Mouse (Mus musculus) G1E (cell line): ENCODE data around the gene Tnks1bp1. TPM values are rescaled to one million over a fixed set of nuclear protein-coding genes. Genes with fewer than 3 reads are reported as not detected.

Source experiments
- ATAC-seq: 2 replicates; pipeline ENCODE4 v1.8.0; 2016; ENCODE audit warnings: mild to moderate bottlenecking; ENCODE audit not compliant: insufficient number of reproducible peaks, poor library complexity, low FRiP score, severe bottlenecking; ENCODE audit errors: extremely low read depth
- DNase-seq: peaks from one replicate; pipeline ENCODE4 v3.0.0; 2012; ENCODE audit warnings: low spot score
- H3K27me3 ChIP-seq: 2 replicates; pipeline ENCODE4 v1.6.1; 2012; ENCODE audit warnings: mild to moderate bottlenecking, low read length, inconsistent platforms; ENCODE audit not compliant: insufficient read depth
- H3K36me3 ChIP-seq: replicated peaks from 2 replicates; pipeline ENCODE3; 2012; ENCODE audit warnings: mild to moderate bottlenecking, inconsistent platforms
- H3K4me1 ChIP-seq: 2 replicates; pipeline ENCODE4 v1.6.1; 2012; ENCODE audit warnings: low read depth, low read length, inconsistent platforms, mixed read lengths; ENCODE audit not compliant: insufficient read depth
- H3K4me3 ChIP-seq: 2 replicates; pipeline ENCODE4 v1.5.1; 2012; ENCODE audit warnings: low read depth, mild to moderate bottlenecking, inconsistent platforms, low read length, moderate library complexity, mixed read lengths
- H3K9me3 ChIP-seq: replicated peaks from 2 replicates; pipeline ENCODE4 v1.6.1; 2012; ENCODE audit warnings: inconsistent platforms
- CTCF ChIP-seq: IDR thresholded peaks from 2 replicates; pipeline ENCODE4 v1.5.1; 2012; ENCODE audit warnings: low read depth, low read length, inconsistent platforms, mixed read lengths
- GATA1 ChIP-seq: IDR thresholded peaks from 2 replicates; pipeline ENCODE4 v1.6.1; 2012; ENCODE audit warnings: borderline replicate concordance, low read length, inconsistent platforms, mixed read lengths
- GATA2 ChIP-seq: IDR thresholded peaks from 2 replicates; pipeline ENCODE4 v1.6.1; 2012; ENCODE audit warnings: low read depth, low read length, inconsistent platforms, borderline replicate concordance
- POLR2AphosphoS5 ChIP-seq: IDR thresholded peaks from 2 replicates; pipeline ENCODE4 v1.6.1; 2012; ENCODE audit warnings: low read depth, low read length, inconsistent platforms; ENCODE audit not compliant: insufficient replicate concordance
- TAL1 ChIP-seq: conservative IDR thresholded peaks from 2 replicates; pipeline ENCODE4 v1.6.1; 2012; ENCODE audit warnings: low read depth, low read length, inconsistent platforms, mixed read lengths
- polyA plus RNA-seq: library from polyadenylated mRNA; stranded (reverse); fragments of >175 nt; gene quantifications from 2 replicates; pipeline ENCODE4 v1.2.3, GENCODE M21; 2012
- total RNA-seq, 2 experiments: library from RNA; stranded (forward) in 1 of 2; stranded (reverse) in 1 of 2; fragments of 200-1000 nt in 1 of 2; fragments of >200 nt in 1 of 2; fragmentation: Nextera tagmentation in 1 of 2; gene quantifications; 2 replicates each; pipeline ENCODE4 v1.2.3; 2014 to 2017

The Tnks1bp1 gene
- total and polyA plus RNA-seq, 3 experiments, result 1.7 to 5.7 (median 3.0) TPM

- Histone ChIP-seq H3K4me3 (peak overlapping the region; percentile 71), H3K27me3 (peaks cover 6% of the 10 kb centered on the region; the same call in 1 of the 2 replicates), H3K36me3 (peaks cover 54% of the 10 kb centered on the region), H3K9me3 (no peaks in the 10 kb centered on the region), H3K4me1 (peaks cover 55% of the 10 kb centered on the region)
- TF ChIP-seq TAL1, result no peak
- no peak for TF ChIP-seq GATA1
- TF ChIP-seq CTCF, result no peak
- TF ChIP-seq POLR2AphosphoS5, result no peak
- ATAC-seq (peak; percentile 22; the same call in 1 of the 2 replicates), DNase-seq (peak; percentile 63)
Observed at GRCm38 (mm10) chr2:85048168-85048751, 438 bp downstream of the Tnks1bp1 start.

DNA sequence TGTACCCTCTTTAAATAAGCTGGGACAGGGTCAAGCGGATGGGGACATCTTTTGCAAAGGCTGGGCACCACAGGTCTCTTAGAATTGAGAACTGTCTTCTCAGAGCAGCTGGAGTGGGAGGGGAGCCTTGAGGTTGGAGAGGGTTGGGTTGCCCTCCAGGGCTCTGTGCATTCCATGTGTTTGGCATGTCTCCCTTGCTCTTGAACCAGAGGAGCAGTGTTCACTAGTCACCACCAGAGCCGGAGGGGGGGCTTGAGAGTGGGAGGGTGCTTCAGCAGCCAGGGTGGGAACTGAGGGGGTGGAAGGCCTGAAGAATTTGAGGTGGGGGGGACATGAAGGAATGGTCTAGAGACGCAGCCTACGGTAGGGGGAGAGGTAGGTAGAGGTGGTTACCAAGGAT is 1.5 kb downstream of the Tnks1bp1 start:
- Histone ChIP-seq H3K4me1 (peaks cover 47% of the 10 kb centered on the region), H3K36me3 (peaks cover 47% of the 10 kb centered on the region), H3K4me3 (no peak overlapping the region), H3K9me3 (no peaks in the 10 kb centered on the region), H3K27me3 (peaks cover 6% of the 10 kb centered on the region; the same call in 1 of the 2 replicates)
- DNase-seq (no peak), ATAC-seq (no peak)
- no peak for TF ChIP-seq CTCF
- TF ChIP-seq POLR2AphosphoS5, result no peak
- TF ChIP-seq GATA2, result no peak
- no peak for TF ChIP-seq GATA1
- no peak for TF ChIP-seq TAL1

- no peak for ATAC-seq
- no peak for DNase-seq
- peaks cover 42% of the 10 kb centered on the region for H3K4me1 ChIP-seq
- TF ChIP-seq TAL1, result no peak
- no peaks in the 10 kb centered on the region for H3K9me3 ChIP-seq
- H3K27me3 ChIP-seq, result peaks cover 6% of the 10 kb centered on the region; the same call in 1 of the 2 replicates
- H3K36me3 ChIP-seq, result peaks cover 38% of the 10 kb centered on the region
- no peak overlapping the region for H3K4me3 ChIP-seq
Observed at GRCm38 (mm10) chr2:85050001-85050634, 2.3 kb downstream of the Tnks1bp1 start.

- no peaks in the 10 kb centered on the region for H3K9me3 ChIP-seq
- no peak for TF ChIP-seq POLR2AphosphoS5
- no peak for TF ChIP-seq TAL1
- no peak for TF ChIP-seq CTCF
- no peak for TF ChIP-seq GATA2
- no peak for TF ChIP-seq GATA1
- peaks cover 10% of the 10 kb centered on the region; the same call in 1 of the 2 replicates for H3K27me3 ChIP-seq
- ATAC-seq (no peak), DNase-seq (no peak)
- peaks cover 32% of the 10 kb centered on the region for H3K36me3 ChIP-seq
- H3K4me1 ChIP-seq, result peaks cover 38% of the 10 kb centered on the region
- no peak overlapping the region for H3K4me3 ChIP-seq
Observed at GRCm38 (mm10) chr2:85050746-85051145, 2.9 kb downstream of the Tnks1bp1 start.

- Histone ChIP-seq H3K27me3 (peaks cover 16% of the 10 kb centered on the region; the same call in 1 of the 2 replicates), H3K4me3 (no peak overlapping the region), H3K36me3 (peaks cover 19% of the 10 kb centered on the region), H3K4me1 (peaks cover 18% of the 10 kb centered on the region), H3K9me3 (no peaks in the 10 kb centered on the region)
- ATAC-seq, result no peak
- no peak for TF ChIP-seq TAL1
- no peak for DNase-seq
Observed at GRCm38 (mm10) chr2:85053192-85053816, 5.5 kb downstream of the Tnks1bp1 start.

DNA sequence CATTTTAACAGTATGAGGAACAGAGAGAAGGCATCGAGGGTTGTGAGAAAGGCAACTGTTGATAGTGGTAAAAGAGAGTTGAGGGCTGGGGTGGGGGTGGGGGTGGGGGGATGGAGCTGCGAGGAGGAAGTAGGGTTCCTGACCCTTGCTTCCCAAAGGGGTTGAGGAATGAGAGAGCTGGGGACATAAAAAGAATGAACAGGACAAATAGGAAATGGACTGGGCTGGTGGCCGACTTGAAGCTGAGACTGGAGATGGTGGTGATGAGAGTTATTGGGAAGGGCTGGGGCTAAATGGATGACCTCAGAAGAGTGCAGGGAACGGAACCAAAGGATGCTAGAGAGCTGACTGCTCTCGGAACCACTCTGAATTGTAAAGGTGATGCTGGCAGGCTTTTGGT is 8.9 kb downstream of the Tnks1bp1 start:
- H3K4me1 ChIP-seq, result peaks cover 7% of the 10 kb centered on the region; the same call in 1 of the 2 replicates
- TF ChIP-seq TAL1 (no peak), GATA1 (no peak), POLR2AphosphoS5 (no peak), GATA2 (no peak), CTCF (no peak)
- no peaks in the 10 kb centered on the region for H3K9me3 ChIP-seq
- H3K36me3 ChIP-seq, result peaks cover 29% of the 10 kb centered on the region
- no peak overlapping the region for H3K4me3 ChIP-seq
- ATAC-seq (no peak), DNase-seq (no peak)
- peaks cover 13% of the 10 kb centered on the region; the same call in 1 of the 2 replicates for H3K27me3 ChIP-seq
